Mouse (Mus musculus): Measurements from ENCODE around the gene Nceh1.
"Not testable (repeated sequence)": the region's sequence is repeated elsewhere in the genome, so short reads cannot be mapped to it uniquely, and the experiment has no call there.

Gene Nceh1

GRCm38 (mm10) chr3:27228530-27229309 is 46.0 kb downstream of the Nceh1 start:
- DNase-seq (ENCODE audit: low spot score) = no peak

GRCm38 (mm10) chr3:27233361-27233760 is 50.6 kb downstream of the Nceh1 start:
- no peak for DNase-seq (ENCODE audit: low spot score)

GRCm38 (mm10) chr3:27233841-27234240 is 51.1 kb downstream of the Nceh1 start:
- DNase-seq (ENCODE audit: low spot score) = no peak

GRCm38 (mm10) chr3:27234976-27235375 is 52.2 kb downstream of the Nceh1 start:
- no peak for DNase-seq (ENCODE audit: low spot score)

- peak; percentile 73 for DNase-seq (ENCODE audit: low spot score)
Measured at GRCm38 (mm10) chr3:27237226-27237625, 54.5 kb downstream of the Nceh1 start.

GRCm38 (mm10) chr3:27238563-27238962 is 55.8 kb downstream of the Nceh1 start:
- DNase-seq (ENCODE audit: low spot score) = no peak

- no peak for DNase-seq (ENCODE audit: low spot score)
Measured at GRCm38 (mm10) chr3:27239568-27239967, 56.8 kb downstream of the Nceh1 start.

GRCm38 (mm10) chr3:27241864-27242263 is 59.1 kb downstream of the Nceh1 start:
- DNase-seq (ENCODE audit: low spot score) = no peak

- no peak for DNase-seq (ENCODE audit: low spot score)
Measured at GRCm38 (mm10) chr3:27246166-27246565, 63.4 kb downstream of the Nceh1 start.

GRCm38 (mm10) chr3:27247785-27248184 is 65.0 kb downstream of the Nceh1 start:
- DNase-seq (ENCODE audit: low spot score) = no peak

GRCm38 (mm10) chr3:27249030-27249429 is 66.3 kb downstream of the Nceh1 start:
- no peak for DNase-seq (ENCODE audit: low spot score)

GRCm38 (mm10) chr3:27250936-27251335 is 68.2 kb downstream of the Nceh1 start:
- no peak for DNase-seq (ENCODE audit: low spot score)

- no peak for DNase-seq (ENCODE audit: low spot score)
Measured at GRCm38 (mm10) chr3:27258461-27258860, 75.7 kb downstream of the Nceh1 start.

GRCm38 (mm10) chr3:27260393-27260792 is 77.6 kb downstream of the Nceh1 start:
- no peak for DNase-seq (ENCODE audit: low spot score)

GRCm38 (mm10) chr3:27267327-27267726 is 84.6 kb downstream of the Nceh1 start:
- DNase-seq (ENCODE audit: low spot score) = no peak

GRCm38 (mm10) chr3:27267887-27268286 is 85.1 kb downstream of the Nceh1 start:
- no peak for DNase-seq (ENCODE audit: low spot score)

GRCm38 (mm10) chr3:27269151-27269550 is 86.4 kb downstream of the Nceh1 start:
- DNase-seq (ENCODE audit: low spot score) = no peak

- DNase-seq (ENCODE audit: low spot score) = peak; percentile 38
Measured at GRCm38 (mm10) chr3:27270160-27270962, 87.6 kb downstream of the Nceh1 start.

- DNase-seq (ENCODE audit: low spot score) = no peak
Measured at GRCm38 (mm10) chr3:27272926-27273745, 90.4 kb downstream of the Nceh1 start.

GRCm38 (mm10) chr3:27279286-27279925 is 96.6 kb downstream of the Nceh1 start:
- not testable (repeated sequence) for DNase-seq (ENCODE audit: low spot score)

GRCm38 (mm10) chr3:27280280-27280749 is 97.5 kb downstream of the Nceh1 start:
- no peak for DNase-seq (ENCODE audit: low spot score)

Measured in layer of hippocampus, adult 11-12 months (tissue).